Mouse (Mus musculus) Patski (cell line): ENCODE data around the gene Lyar. TPM values are rescaled to one million over a fixed set of nuclear protein-coding genes. Genes with fewer than 3 reads are reported as not detected.

Experiments
- ATAC-seq: fragments of 100-300 bp; one replicate; pipeline ENCODE4 v1.8.0; 2021
- CTCF ChIA-PET: fragments of 350-600 bp; sonication (Branson Sonifier 250); formaldehyde crosslinking; loops from one replicate; lab custom pipeline; 2022; ENCODE audit warnings: inconsistent platforms; lab: Charles Lee
- POLR2A ChIA-PET: fragments of 350-600 bp; sonication (Branson Sonifier 250); formaldehyde crosslinking; loops from one replicate; lab custom pipeline; 2022; ENCODE audit warnings: antibody characterized with exemption, inconsistent platforms; lab: Charles Lee
- DNase-seq: peaks from one replicate; pipeline ENCODE4 v3.0.0-alpha.2; 2011; ENCODE audit warnings: low read depth, low spot score
- H3K27me3 ChIP-seq: fragments of 371-371 bp; one replicate; pipeline ENCODE4 v1.5.1; 2021
- CTCF ChIP-seq: fragments of 100-300 bp; IDR thresholded peaks from one replicate; pipeline ENCODE4 v1.5.1; 2021
- in situ Hi-C: fragments of 300-500 bp; cut with MboI; formaldehyde crosslinking; loops from 3 replicates; pipeline ENCODE4 v1.11.1; 2018; ENCODE audit warnings: low pct_unique_long_range_greater_than_20kb, mixed read lengths
- polyA plus RNA-seq: library from polyadenylated mRNA; unstranded; gene quantifications from one replicate; pipeline ENCODE4 v1.2.3, GENCODE M21; 2021

Lyar gene
- polyA plus RNA-seq, 1 experiment from 2014 or later, result 36.6 TPM

GRCm38 (mm10) chr5:38275771-38276170, 55.5 kb downstream of the Lyar start, which contains the start of gene Otop1:
Gene Otop1 (plus strand): TSS chr5:38275972.
- H3K27me3 ChIP-seq, result peaks cover 37% of the 10 kb centered on the region

GRCm38 (mm10) chr5:38276451-38276850, 56.2 kb downstream of the Lyar start:
- ATAC-seq, result no peak
- H3K27me3 ChIP-seq, result peaks cover 37% of the 10 kb centered on the region
- in situ Hi-C loops, result no loop called here

More at GRCm38 (mm10) chr5:38275771-38276170, 55.5 kb downstream of the Lyar start, which contains the start of gene Otop1:
- no peak for TF ChIP-seq CTCF
- no peak for DNase-seq
- in situ Hi-C loops, result no loop called here
- ATAC-seq, result no peak
- ChIA-PET POLR2A (no interaction called here), CTCF (no interaction called here)

GRCm38 (mm10) chr5:38277098-38277866, 57.0 kb downstream of the Lyar start:
- POLR2A ChIA-PET, result no interaction called here
- ATAC-seq, result peak; percentile 8
- TF ChIP-seq CTCF, result no peak

More at GRCm38 (mm10) chr5:38276451-38276850, 56.2 kb downstream of the Lyar start:
- ChIA-PET CTCF (no interaction called here), POLR2A (no interaction called here)
- TF ChIP-seq CTCF, result no peak
- DNase-seq, result no peak

GRCm38 (mm10) chr5:38277936-38278600, 57.8 kb downstream of the Lyar start:
- ATAC-seq (peak; percentile 18), DNase-seq (no peak)
- ChIA-PET POLR2A (no interaction called here), CTCF (no interaction called here)
- no peak for TF ChIP-seq CTCF
- in situ Hi-C loops, result no loop called here
- peaks cover 37% of the 10 kb centered on the region for H3K27me3 ChIP-seq

More at GRCm38 (mm10) chr5:38277098-38277866, 57.0 kb downstream of the Lyar start:
- no peak for DNase-seq
- CTCF ChIA-PET, result no interaction called here
- in situ Hi-C loops, result no loop called here
- H3K27me3 ChIP-seq, result peaks cover 37% of the 10 kb centered on the region

- TF ChIP-seq CTCF, result no peak
- CTCF ChIA-PET, result no interaction called here
- peaks cover 46% of the 10 kb centered on the region for H3K27me3 ChIP-seq
- DNase-seq (no peak), ATAC-seq (no peak)
- in situ Hi-C loops, result no loop called here
- POLR2A ChIA-PET, result no interaction called here
These were observed 59.8 kb downstream of the Lyar start for GRCm38 (mm10) chr5:38280075-38280474.

Other genes starting within 250 kb of the Lyar start
- 48.1 TPM for gene Stx18, start 181.7 kb upstream of the Lyar start, polyA plus RNA-seq
- gene Nsg1, start 60.6 kb upstream of the Lyar start, polyA plus RNA-seq, result 12.7 TPM
- gene Zbtb49, start within 50 bp of the Lyar start, polyA plus RNA-seq, result 11.9 TPM
- gene Tmem128, start 39.7 kb downstream of the Lyar start, polyA plus RNA-seq, result 63.1 TPM
- gene Otop1, start 55.5 kb downstream of the Lyar start, polyA plus RNA-seq, result not detected
- gene Drd5, start 98.9 kb downstream of the Lyar start, polyA plus RNA-seq, result not detected